Comparison of ENCODE assay signal across 12 mouse cellular contexts in genomic region chr4:142340057-142340456, GRCm38 (mm10).
DNase-seq lines count a peak whose midpoint lies in the region; ATAC-seq and TF ChIP-seq lines count a peak whose summit lies in the region.
"Had no signal": no experiment of that assay in that cellular context is flagged by ENCODE, and none has a peak within 500 bp of the region (broad histone marks: within the 10 kb centered on the region; RNA-seq: fewer than 3 reads in every experiment).

No protein-coding gene starts in this region.

- no peaks in the 10 kb centered on the region for H3K27me3 ChIP-seq in hindbrain, embryonic 10.5 days (ENCODE audit: insufficient read depth, poor library complexity, severe bottlenecking)
- H3K27me3 ChIP-seq in midbrain, postnatal 0 days (ENCODE audit: insufficient read depth, low read length): no peaks in the 10 kb centered on the region
- H3K27me3 ChIP-seq: stomach, embryonic 15.5 days had no signal

- H3K4me2 ChIP-seq in midbrain, postnatal 0 days (ENCODE audit: low read depth, low read length, poor library complexity, severe bottlenecking): no peak overlapping the region
- H3K4me2 ChIP-seq: stomach, embryonic 15.5 days had no signal

- TF ChIP-seq CTCF in midbrain, postnatal 0 days (IDR thresholded peaks at IDR 0.05): peak; percentile 39

- H3K27ac ChIP-seq in hindbrain, embryonic 10.5 days: peak overlapping the region; percentile 35; the same call in 1 of the 2 replicates
- H3K27ac ChIP-seq in midbrain, postnatal 0 days (ENCODE audit: low read depth, low read length): no peak overlapping the region
- H3K27ac ChIP-seq: stomach, embryonic 15.5 days had no signal

- no peak overlapping the region for H3K4me3 ChIP-seq in hindbrain, embryonic 10.5 days
- no peak overlapping the region for H3K4me3 ChIP-seq in midbrain, postnatal 0 days (ENCODE audit: low read depth, low read length)
- H3K4me3 ChIP-seq: stomach, embryonic 15.5 days had no signal

- intact Hi-C loops in heart, postnatal 10 days (cut with DNase I): loop anchor here (10.0 kb wide), 1 partner anchor 335 kb away; no protein-coding TSS in a partner anchor

- no peak overlapping the region for H3K9ac ChIP-seq in midbrain, postnatal 0 days (replicated peaks; ENCODE audit: low read length, poor library complexity, severe bottlenecking)
- H3K9ac ChIP-seq: stomach, embryonic 15.5 days had no signal

- peaks cover 2% of the 10 kb centered on the region; the same call in 1 of the 2 replicates for H3K36me3 ChIP-seq in hindbrain, embryonic 10.5 days
- no peaks in the 10 kb centered on the region for H3K36me3 ChIP-seq in midbrain, postnatal 0 days (ENCODE audit: insufficient read depth, low read length)
- H3K36me3 ChIP-seq: stomach, embryonic 15.5 days had no signal

- peaks cover 37% of the 10 kb centered on the region for H3K4me1 ChIP-seq in hindbrain, embryonic 10.5 days (replicated peaks)
- peaks cover 13% of the 10 kb centered on the region; the same call in 1 of the 2 replicates for H3K4me1 ChIP-seq in midbrain, postnatal 0 days (ENCODE audit: insufficient read depth, low read length)
- H3K4me1 ChIP-seq: stomach, embryonic 15.5 days had no signal

- ATAC-seq in midbrain, postnatal 0 days (ENCODE audit: low FRiP score): 0 out of 2 replicates have a peak, but pooled peaks have one; percentile 33
- no peak for ATAC-seq in megakaryocyte progenitor cell, adult 5-6 weeks (replicated peaks; ENCODE audit: poor library complexity)
- ATAC-seq: CD4-positive, CD25-positive, alpha-beta regulatory T cell, adult 4 months had no signal

- peaks cover 6% of the 10 kb centered on the region; the same call in 1 of the 2 replicates for H3K9me3 ChIP-seq in hindbrain, embryonic 10.5 days
- H3K9me3 ChIP-seq in midbrain, postnatal 0 days (ENCODE audit: low read length): no peaks in the 10 kb centered on the region
- H3K9me3 ChIP-seq: stomach, embryonic 15.5 days had no signal

- DNase-seq in heart, postnatal 10 days: peak; percentile 30 to 35
- no peak for DNase-seq in heart, adult 8-10 months (ENCODE audit: low spot score)
- DNase-seq in R1 (ENCODE audit: low read depth, low spot score): peak; percentile 41
- peak; percentile 30 for DNase-seq in hindbrain, embryonic 10.5 days (ENCODE audit: low spot score)
- DNase-seq in midbrain, postnatal 0 days (ENCODE audit: low spot score): peak; percentile 87
- no peak for DNase-seq in thymus, postnatal 25 days
- no peak for DNase-seq in ovary, postnatal 10 days (ENCODE audit: low spot score)
- DNase-seq: kidney, adult 9 months; right cerebral cortex, postnatal 14 days had no signal

- WGBS in hindbrain, embryonic 10.5 days: 7% methylated on average over 3 of the region's 3 CpGs
- 11% methylated on average over 3 of the region's 3 CpGs for WGBS in midbrain, postnatal 0 days

Comparison
In these comparisons a context has a peak if more than half of its experiments do, and no peak if none do; other contexts are left out.
1. DNase-seq: peak in heart, postnatal 10 days (2 of 2), R1 (single experiment), hindbrain, embryonic 10.5 days (single experiment) and midbrain, postnatal 0 days (single experiment); none in heart, adult 8-10 months (single experiment), thymus, postnatal 25 days (single experiment) and ovary, postnatal 10 days (single experiment).